Mouse (Mus musculus): Measurements from ENCODE around the gene Psmd7.

GRCm38 (mm10) chr8:107580879-107581278, 7.4 kb downstream of the Psmd7 start:
- TF ChIP-seq TAL1 (IDR thresholded peaks at IDR 0.05; ENCODE audit: low read length), result no peak
- no peak for TF ChIP-seq GATA1 (IDR thresholded peaks at IDR 0.05; ENCODE audit: low read length)

Measured in erythroblast, embryonic 14.5 days (primary cell).